Mouse (Mus musculus): ENCODE results near the gene Def8. TPM values are rescaled to one million over a fixed set of nuclear protein-coding genes. Genes with fewer than 3 reads are reported as not detected.
"Not testable (repeated sequence)": the region's sequence is repeated elsewhere in the genome, so short reads cannot be mapped to it uniquely, and the experiment has no call there.

Gene Def8
- polyA plus RNA-seq, 1 experiment from 2014 or later: 21.3 TPM

DNA sequence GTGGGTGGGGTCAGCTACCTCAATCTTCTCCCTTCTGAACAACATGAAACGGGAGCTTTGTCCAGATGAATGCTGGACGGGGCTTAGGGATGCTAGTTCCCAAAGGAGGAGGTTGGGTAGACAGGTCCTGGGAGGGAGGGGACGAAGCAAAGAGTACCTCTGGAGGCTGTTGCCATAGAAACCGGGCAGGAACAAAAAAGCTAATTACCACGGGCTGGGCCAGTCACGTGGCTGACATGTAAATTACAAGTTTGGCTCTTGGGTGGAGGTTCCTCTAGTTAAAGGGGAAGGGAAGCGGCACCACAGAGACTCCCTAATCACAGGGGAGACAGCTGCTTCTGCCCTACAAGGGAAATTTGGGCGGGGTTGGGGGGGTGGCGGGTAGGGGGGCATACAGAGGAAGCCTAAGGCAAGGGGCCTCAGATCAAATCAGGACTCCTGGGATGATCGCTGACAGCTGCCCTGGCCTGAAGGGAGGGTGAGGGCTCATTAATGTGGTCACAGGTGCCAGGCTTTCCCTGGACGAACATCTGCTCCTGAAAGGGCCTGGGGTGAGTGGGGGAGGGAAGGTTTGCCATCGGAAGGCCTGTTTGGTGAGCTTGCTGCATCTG, 10.7 kb upstream of the Def8 start:
- DNase-seq (ENCODE audit: low spot score): peak; percentile 73

GRCm38 (mm10) chr8:123414255-123414654, 9.1 kb upstream of the Def8 start:
- DNase-seq (ENCODE audit: low spot score): peak; percentile 41

GRCm38 (mm10) chr8:123414997-123415696, 8.2 kb upstream of the Def8 start:
- DNase-seq (ENCODE audit: low spot score): not testable (repeated sequence)

- DNase-seq (ENCODE audit: low spot score): peak; percentile 72
Measured at GRCm38 (mm10) chr8:123415967-123416943, 7.1 kb upstream of the Def8 start.

GRCm38 (mm10) chr8:123416944-123417555, 6.3 kb upstream of the Def8 start:
- no peak for DNase-seq (ENCODE audit: low spot score)

DNA sequence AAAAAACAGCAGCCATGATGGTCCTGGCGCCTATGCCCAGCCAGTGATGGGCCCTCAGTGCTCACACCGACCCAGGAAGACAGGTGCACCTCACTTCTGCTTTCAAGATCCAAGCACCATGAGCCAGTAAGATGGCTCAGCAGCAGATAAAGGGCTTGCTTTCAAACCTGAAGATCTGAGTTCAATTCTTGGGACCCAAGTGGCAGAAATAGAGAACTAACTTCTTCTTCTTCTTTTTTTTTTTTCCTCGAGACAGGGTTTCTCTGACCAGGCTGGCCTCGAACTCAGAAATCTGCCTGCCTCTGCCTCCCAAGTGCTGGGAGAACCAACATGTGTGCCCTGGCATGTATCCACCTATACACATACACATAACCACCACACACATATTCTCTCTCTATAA, 3.6 kb upstream of the Def8 start:
- DNase-seq (ENCODE audit: low spot score): no peak

GRCm38 (mm10) chr8:123420525-123421281, 2.6 kb upstream of the Def8 start:
- no peak for DNase-seq (ENCODE audit: low spot score)

DNA sequence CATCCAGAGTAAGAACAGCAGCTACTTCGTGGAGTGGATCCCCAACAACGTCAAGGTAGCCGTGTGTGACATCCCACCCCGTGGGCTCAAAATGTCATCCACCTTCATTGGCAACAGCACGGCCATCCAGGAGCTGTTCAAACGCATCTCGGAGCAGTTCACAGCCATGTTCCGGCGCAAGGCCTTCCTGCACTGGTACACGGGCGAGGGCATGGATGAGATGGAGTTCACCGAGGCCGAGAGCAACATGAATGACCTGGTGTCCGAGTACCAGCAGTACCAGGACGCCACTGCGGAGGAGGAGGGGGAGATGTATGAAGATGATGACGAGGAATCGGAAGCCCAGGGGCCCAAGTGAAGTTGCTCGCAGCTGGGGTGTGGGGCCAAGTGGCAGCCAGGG, 2.0 kb upstream of the Def8 start:
- DNase-seq (ENCODE audit: low spot score): no peak

GRCm38 (mm10) chr8:123422056-123422780, 1.1 kb upstream of the Def8 start:
- peak; percentile 72 for DNase-seq (ENCODE audit: low spot score)

DNA sequence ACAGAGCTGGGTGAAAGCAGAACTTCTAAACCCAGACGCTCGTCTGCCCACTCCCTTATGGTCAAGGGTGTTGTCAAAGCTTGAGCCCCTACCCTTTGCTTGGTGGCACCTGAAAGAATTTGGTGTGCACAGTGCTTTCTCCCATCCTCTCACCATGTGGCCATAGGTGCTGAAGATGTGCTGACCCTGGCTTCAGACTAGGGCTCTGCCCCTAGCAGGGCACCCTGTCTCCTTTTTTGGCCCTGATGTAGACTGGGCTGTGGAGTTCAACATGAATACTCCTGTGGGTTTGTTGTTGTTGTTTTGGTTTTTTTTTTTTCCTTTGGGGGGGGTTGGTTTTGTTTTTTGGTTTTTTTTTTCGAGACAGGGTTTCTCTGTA, 557 bp upstream of the Def8 start:
- no peak for DNase-seq (ENCODE audit: low spot score)

DNA sequence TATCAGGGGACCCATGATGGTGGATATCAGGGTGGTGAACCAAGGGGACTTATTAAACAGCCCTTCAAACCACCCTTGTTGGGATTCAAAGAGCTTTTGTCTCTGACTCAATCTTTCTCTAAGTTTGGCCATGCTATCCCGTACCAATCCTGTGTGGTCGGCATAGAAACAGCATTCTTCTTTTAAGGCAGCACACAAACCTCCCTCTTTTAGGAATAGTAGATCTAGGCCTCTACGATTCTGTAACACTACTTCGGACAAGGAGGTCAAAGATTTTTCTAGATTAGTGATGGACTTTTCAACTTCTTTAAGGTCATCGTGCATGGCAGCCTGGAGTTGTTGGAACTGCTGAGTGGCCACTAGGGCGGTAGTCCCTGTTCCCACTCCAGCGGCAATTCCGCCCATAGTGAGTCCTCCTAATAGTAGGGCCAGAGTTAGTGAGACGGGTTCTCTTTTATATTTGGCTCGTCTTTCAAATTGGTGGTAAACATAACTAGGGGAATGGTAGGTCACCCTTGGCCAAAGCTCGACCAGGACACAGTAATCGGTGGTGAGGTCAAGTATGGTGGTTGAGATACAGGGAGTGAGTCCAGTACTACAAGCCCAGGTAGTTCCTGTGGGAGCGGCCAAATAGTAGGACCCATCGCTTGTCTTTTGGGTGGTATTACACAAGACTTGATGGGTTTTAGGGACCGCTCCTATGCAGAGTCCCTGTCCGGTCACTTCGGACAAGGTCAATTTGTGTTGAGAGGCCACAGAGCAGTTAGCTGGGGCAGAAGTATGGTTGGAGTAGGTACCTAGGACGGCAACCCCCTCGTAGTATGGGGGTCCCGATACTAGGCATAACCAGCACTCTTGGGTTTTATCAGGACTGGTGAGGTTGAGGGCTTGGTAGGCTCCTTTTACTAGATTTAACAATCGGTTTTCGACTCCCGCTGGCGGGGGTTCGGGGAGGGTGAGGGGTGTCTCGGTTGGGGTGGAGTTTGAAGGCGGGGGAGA, 3.5 kb downstream of the Def8 start:
- no peak for DNase-seq (ENCODE audit: low spot score)

DNA sequence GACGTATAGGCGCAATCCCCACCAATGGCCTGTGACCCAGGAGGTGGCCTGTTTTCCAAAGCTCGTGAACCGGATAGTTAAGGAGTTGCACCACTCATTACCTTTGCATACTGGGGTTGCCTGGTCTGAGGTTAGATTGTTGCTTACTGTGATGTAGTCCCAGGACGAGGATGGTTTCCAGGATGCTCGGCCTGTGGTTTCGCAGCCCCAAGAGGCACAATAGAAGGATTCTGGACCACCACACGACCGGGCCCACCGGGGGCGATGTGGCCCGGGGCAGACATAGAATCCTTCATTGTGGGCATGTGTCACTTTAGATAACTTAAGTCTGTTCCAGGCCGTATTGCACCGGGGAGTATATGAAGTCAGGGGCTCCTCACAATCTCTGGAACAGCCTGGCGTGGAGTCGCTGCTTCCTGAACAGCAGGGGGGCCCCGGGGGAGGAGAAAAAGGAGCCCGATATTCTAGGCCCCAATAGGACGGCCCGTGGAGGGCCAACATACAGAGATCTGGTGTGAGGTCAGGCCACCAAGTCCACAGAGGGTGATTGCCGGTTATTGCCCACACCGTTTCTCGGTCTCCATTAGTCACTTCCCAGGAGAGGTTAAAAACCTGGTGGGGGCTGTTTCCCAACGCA, 4.4 kb downstream of the Def8 start:
- no peak for DNase-seq (ENCODE audit: low spot score)

- no peak for DNase-seq (ENCODE audit: low spot score)
Measured at GRCm38 (mm10) chr8:123428343-123428893, 5.1 kb downstream of the Def8 start.

DNA sequence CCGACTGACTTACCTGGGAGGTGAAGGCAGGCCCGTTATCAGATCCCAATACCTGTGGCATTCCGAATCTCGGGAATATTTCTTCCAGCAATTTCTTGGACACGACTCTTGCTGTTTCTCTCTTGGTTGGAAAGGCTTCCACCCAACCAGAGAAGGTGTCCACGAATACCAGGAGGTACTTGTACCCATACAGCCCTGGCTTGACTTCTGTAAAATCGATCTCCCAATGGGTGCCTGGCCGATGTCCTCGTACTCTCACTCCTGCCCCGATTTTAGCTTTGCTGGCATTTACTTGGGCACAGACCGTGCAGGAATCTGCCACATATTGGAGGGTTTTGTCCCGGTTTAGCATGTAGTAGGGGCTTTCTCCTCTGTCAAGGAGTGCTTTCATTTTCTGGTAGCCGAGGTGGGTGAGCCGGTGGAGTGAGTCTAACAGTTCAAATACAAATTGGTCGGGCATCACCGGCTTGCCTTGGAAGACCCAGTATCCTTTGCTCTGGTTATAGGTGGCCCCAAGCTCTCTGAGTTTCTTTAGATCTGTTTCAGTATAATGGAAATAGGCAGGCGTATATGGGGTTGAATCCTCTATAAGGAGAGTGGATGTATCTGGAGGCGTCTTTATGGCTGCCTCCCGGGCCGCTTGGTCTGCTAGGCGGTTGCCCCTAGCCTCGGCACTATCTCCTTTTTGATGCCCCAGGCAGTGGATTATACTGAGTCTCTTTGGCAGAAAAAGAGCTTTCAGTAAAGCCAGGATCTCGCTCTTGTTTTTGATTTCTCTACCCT, 5.8 kb downstream of the Def8 start:
- no peak for DNase-seq (ENCODE audit: low spot score)

- DNase-seq (ENCODE audit: low spot score): not testable (repeated sequence)
Measured at GRCm38 (mm10) chr8:123429722-123430013, 6.3 kb downstream of the Def8 start.

DNA sequence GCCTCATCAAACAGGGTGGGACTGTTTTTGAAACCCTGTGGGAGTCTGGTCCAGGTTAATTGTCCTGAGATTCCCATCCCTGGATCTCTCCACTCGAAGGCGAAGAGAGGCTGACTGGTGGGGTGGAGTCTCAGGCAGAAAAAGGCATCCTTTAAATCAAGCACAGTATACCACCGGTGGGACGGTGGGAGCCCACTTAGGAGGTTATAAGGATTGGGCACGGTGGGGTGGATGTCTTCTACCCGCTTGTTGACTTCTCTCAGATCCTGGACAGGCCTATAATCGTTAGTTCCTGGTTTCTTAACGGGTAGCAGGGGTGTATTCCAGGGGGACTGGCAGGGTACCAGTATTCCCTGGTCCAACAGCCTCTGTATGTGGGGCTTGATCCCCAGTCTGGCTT, 7.6 kb downstream of the Def8 start:
- DNase-seq (ENCODE audit: low spot score): not testable (repeated sequence)

- no peak for DNase-seq (ENCODE audit: low spot score)
Measured at GRCm38 (mm10) chr8:123431616-123432365, 8.5 kb downstream of the Def8 start.

Measured in thymus, postnatal 0 days (tissue).